Mouse (Mus musculus) G1E (cell line): ENCODE measurements at regions not wholly inside any gene's neighbourhood (a gene's known extent, or its start where the extent isn't known, plus 50 kb on each side); places are given as distances from the start of the nearest gene placed in this dataset.

Source experiments
- ATAC-seq: 2 replicates; pipeline ENCODE4 v1.8.0; 2016; ENCODE audit warnings: mild to moderate bottlenecking; ENCODE audit not compliant: insufficient number of reproducible peaks, poor library complexity, low FRiP score, severe bottlenecking; ENCODE audit errors: extremely low read depth
- DNase-seq: peaks from one replicate; pipeline ENCODE4 v3.0.0; 2012; ENCODE audit warnings: low spot score
- H3K27me3 ChIP-seq: 2 replicates; pipeline ENCODE4 v1.6.1; 2012; ENCODE audit warnings: mild to moderate bottlenecking, low read length, inconsistent platforms; ENCODE audit not compliant: insufficient read depth
- H3K36me3 ChIP-seq: replicated peaks from 2 replicates; pipeline ENCODE3; 2012; ENCODE audit warnings: mild to moderate bottlenecking, inconsistent platforms
- H3K4me1 ChIP-seq: 2 replicates; pipeline ENCODE4 v1.6.1; 2012; ENCODE audit warnings: low read depth, low read length, inconsistent platforms, mixed read lengths; ENCODE audit not compliant: insufficient read depth
- H3K4me3 ChIP-seq: 2 replicates; pipeline ENCODE4 v1.5.1; 2012; ENCODE audit warnings: low read depth, mild to moderate bottlenecking, inconsistent platforms, low read length, moderate library complexity, mixed read lengths
- H3K9me3 ChIP-seq: replicated peaks from 2 replicates; pipeline ENCODE4 v1.6.1; 2012; ENCODE audit warnings: inconsistent platforms
- CTCF ChIP-seq: IDR thresholded peaks from 2 replicates; pipeline ENCODE4 v1.5.1; 2012; ENCODE audit warnings: low read depth, low read length, inconsistent platforms, mixed read lengths
- GATA1 ChIP-seq: IDR thresholded peaks from 2 replicates; pipeline ENCODE4 v1.6.1; 2012; ENCODE audit warnings: borderline replicate concordance, low read length, inconsistent platforms, mixed read lengths
- GATA2 ChIP-seq: IDR thresholded peaks from 2 replicates; pipeline ENCODE4 v1.6.1; 2012; ENCODE audit warnings: low read depth, low read length, inconsistent platforms, borderline replicate concordance
- POLR2AphosphoS5 ChIP-seq: IDR thresholded peaks from 2 replicates; pipeline ENCODE4 v1.6.1; 2012; ENCODE audit warnings: low read depth, low read length, inconsistent platforms; ENCODE audit not compliant: insufficient replicate concordance
- TAL1 ChIP-seq: conservative IDR thresholded peaks from 2 replicates; pipeline ENCODE4 v1.6.1; 2012; ENCODE audit warnings: low read depth, low read length, inconsistent platforms, mixed read lengths

DNA sequence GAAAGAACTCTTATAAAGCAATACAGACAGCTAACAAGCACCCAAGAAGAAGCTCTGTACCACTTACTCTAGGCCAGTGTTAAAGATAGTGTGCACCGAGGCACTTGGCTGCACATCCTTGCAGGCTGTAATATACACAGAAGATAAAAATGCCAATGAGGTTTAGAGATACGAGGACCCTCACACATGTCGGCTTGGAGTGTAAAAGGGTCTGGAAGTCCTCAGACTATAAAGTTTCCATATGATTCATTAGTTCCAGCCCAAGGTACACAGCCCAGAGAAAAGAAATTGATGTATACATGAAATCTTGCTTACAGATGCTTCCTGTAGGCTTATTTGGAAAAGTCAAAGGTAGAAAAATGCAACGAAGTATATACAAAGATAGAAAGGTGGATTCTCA, 800.3 kb upstream of the Lrrc6 start:
- DNase-seq, result no peak
- H3K27me3 ChIP-seq, result peaks cover 12% of the 10 kb centered on the region
- TF ChIP-seq TAL1 (no peak), GATA2 (no peak), POLR2AphosphoS5 (no peak), CTCF (no peak), GATA1 (no peak)
- ATAC-seq, result no peak
- H3K4me1 ChIP-seq, result no peaks in the 10 kb centered on the region
- no peaks in the 10 kb centered on the region for H3K36me3 ChIP-seq
- no peak overlapping the region for H3K4me3 ChIP-seq
- H3K9me3 ChIP-seq, result no peaks in the 10 kb centered on the region

GRCm38 (mm10) chr15:67294797-67295196, 794.1 kb upstream of the Lrrc6 start:
- Histone ChIP-seq H3K27me3 (peaks cover 7% of the 10 kb centered on the region), H3K9me3 (no peaks in the 10 kb centered on the region), H3K36me3 (no peaks in the 10 kb centered on the region), H3K4me3 (no peak overlapping the region), H3K4me1 (no peaks in the 10 kb centered on the region)
- no peak for ATAC-seq
- DNase-seq, result no peak
- TF ChIP-seq CTCF (no peak), TAL1 (no peak), GATA2 (no peak), POLR2AphosphoS5 (no peak), GATA1 (no peak)

GRCm38 (mm10) chr15:67289749-67290148, 789.0 kb upstream of the Lrrc6 start:
- H3K4me1 ChIP-seq, result no peaks in the 10 kb centered on the region
- TF ChIP-seq GATA2 (no peak), GATA1 (no peak), CTCF (no peak), POLR2AphosphoS5 (no peak), TAL1 (no peak)
- ATAC-seq (no peak), DNase-seq (no peak)
- no peaks in the 10 kb centered on the region for H3K9me3 ChIP-seq
- H3K27me3 ChIP-seq, result peaks cover 2% of the 10 kb centered on the region; the same call in 1 of the 2 replicates
- no peak overlapping the region for H3K4me3 ChIP-seq
- no peaks in the 10 kb centered on the region for H3K36me3 ChIP-seq

GRCm38 (mm10) chr15:67284941-67285340, 784.2 kb upstream of the Lrrc6 start:
- ATAC-seq (no peak), DNase-seq (no peak)
- Histone ChIP-seq H3K4me3 (no peak overlapping the region), H3K27me3 (no peaks in the 10 kb centered on the region; the same call in 1 of the 2 replicates), H3K9me3 (no peaks in the 10 kb centered on the region), H3K4me1 (no peaks in the 10 kb centered on the region), H3K36me3 (no peaks in the 10 kb centered on the region)
- TF ChIP-seq POLR2AphosphoS5 (no peak), CTCF (no peak), GATA1 (no peak), GATA2 (no peak)

DNA sequence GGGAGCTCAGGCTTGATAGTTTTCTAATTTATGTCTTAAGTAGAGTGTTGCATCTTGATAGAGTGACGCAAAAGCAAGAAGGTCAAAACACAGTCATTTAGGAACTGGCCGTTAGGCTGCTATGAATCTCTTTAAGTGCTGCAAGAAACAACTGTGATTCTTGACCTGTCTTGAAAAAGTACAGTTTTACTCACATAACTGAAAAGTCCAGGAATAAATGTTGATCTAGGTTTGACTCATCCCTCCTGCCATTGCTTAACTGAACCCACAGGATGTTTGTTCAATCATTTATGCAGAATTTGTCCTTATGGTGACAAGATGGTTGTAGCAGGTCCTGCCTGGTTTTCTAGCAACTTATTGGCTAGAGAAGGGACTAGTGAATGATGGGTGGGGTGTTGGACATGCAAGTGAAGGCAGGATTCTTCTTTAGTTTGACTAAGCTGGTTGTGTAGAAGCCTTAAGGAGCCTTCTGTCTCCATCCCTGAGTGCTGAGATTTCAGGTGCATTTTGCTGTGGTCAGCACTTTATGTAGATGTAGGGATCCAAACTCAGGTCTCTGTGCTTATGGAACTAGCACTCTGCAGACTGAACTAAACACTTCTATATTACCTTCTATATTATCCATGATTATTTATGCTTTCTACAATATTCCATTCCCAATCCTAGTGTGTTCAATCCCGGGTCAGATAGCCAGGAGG, 782.7 kb upstream of the Lrrc6 start:
- Histone ChIP-seq H3K9me3 (no peaks in the 10 kb centered on the region), H3K4me1 (no peaks in the 10 kb centered on the region), H3K4me3 (no peak overlapping the region)

DNA sequence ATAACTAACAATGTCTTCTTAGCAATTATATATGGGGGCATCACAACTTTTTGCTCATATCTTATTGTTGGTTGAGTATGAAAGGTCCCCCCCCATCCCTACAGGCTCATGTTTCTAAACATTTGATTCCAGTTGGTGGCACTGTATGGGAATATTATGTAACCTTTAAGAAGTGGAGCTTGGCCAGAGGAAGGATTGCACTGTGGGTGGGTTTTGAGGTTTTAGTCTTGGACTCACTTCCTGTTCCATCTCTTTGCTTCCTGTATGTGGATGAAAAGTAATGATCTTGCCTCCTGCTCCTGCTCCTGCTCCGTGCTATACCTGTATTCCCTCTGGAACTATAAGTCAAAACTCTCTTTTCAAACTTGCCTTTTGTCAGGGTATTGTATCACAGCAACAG, 778.2 kb upstream of the Lrrc6 start:
- Histone ChIP-seq H3K9me3 (no peaks in the 10 kb centered on the region), H3K4me1 (no peaks in the 10 kb centered on the region), H3K27me3 (peaks cover 2% of the 10 kb centered on the region; the same call in 1 of the 2 replicates), H3K4me3 (no peak overlapping the region), H3K36me3 (no peaks in the 10 kb centered on the region)
- ATAC-seq, result no peak
- no peak for DNase-seq
- no peak for TF ChIP-seq CTCF
- TF ChIP-seq POLR2AphosphoS5, result no peak
- no peak for TF ChIP-seq GATA2
- TF ChIP-seq GATA1, result no peak
- TF ChIP-seq TAL1, result no peak

More for the DNA sequence above, 782.7 kb upstream of the Lrrc6 start:
- ATAC-seq (no peak), DNase-seq (no peak)
- Histone ChIP-seq H3K36me3 (no peaks in the 10 kb centered on the region), H3K27me3 (no peaks in the 10 kb centered on the region; the same call in 1 of the 2 replicates)
- TF ChIP-seq GATA2, result no peak
- no peak for TF ChIP-seq CTCF
- no peak for TF ChIP-seq GATA1
- no peak for TF ChIP-seq TAL1
- TF ChIP-seq POLR2AphosphoS5, result no peak
